Mouse (Mus musculus) forebrain, postnatal 0 days (tissue): Measurements from ENCODE around the gene St3gal3. TPM values are rescaled to one million over a fixed set of nuclear protein-coding genes. Genes with fewer than 3 reads are reported as not detected.

Experiments used
- ATAC-seq: fragments of 200-750 bp; cut with Nextera tagmentation; 2 replicates; pipeline ENCODE4 v1.8.0; 2017; ENCODE audit warnings: mild to moderate bottlenecking, moderate library complexity
- DNase-seq: peaks from one replicate; pipeline ENCODE4 v3.0.0-alpha.2; 2015
- H3K27ac ChIP-seq: fragments of 300-500 bp; sonication (generic); 2 replicates; pipeline ENCODE4 v1.5.1; 2014; ENCODE audit warnings: low read depth, mild to moderate bottlenecking, antibody characterized with exemption, low read length, moderate library complexity, mixed read lengths
- H3K27me3 ChIP-seq: fragments of 300-500 bp; sonication (generic); 2 replicates; pipeline ENCODE4 v1.6.1; 2014; ENCODE audit warnings: mild to moderate bottlenecking, low read length, mixed read lengths; ENCODE audit not compliant: insufficient read depth
- H3K36me3 ChIP-seq: fragments of 300-500 bp; sonication (generic); 2 replicates; pipeline ENCODE4 v1.6.1; 2014; ENCODE audit warnings: mild to moderate bottlenecking, moderate library complexity; ENCODE audit not compliant: insufficient read depth
- H3K4me1 ChIP-seq: fragments of 300-500 bp; sonication (generic); 2 replicates; pipeline ENCODE4 v1.6.1; 2014; ENCODE audit warnings: antibody characterized with exemption; ENCODE audit not compliant: insufficient read depth
- H3K4me2 ChIP-seq: fragments of 300-500 bp; sonication (generic); 2 replicates; pipeline ENCODE4 v1.6.1; 2014; ENCODE audit warnings: low read depth, mild to moderate bottlenecking, moderate library complexity
- H3K4me3 ChIP-seq: fragments of 300-500 bp; sonication (generic); 2 replicates; pipeline ENCODE4 v1.5.1; 2014; ENCODE audit warnings: low read depth, low read length, mixed read lengths
- H3K9ac ChIP-seq: fragments of 300-500 bp; sonication (generic); 2 replicates; pipeline ENCODE4 v1.6.1; 2014; ENCODE audit warnings: mild to moderate bottlenecking
- H3K9me3 ChIP-seq: fragments of 300-500 bp; sonication (generic); 2 replicates; pipeline ENCODE4 v1.6.1; 2016; ENCODE audit warnings: low read length
- CTCF ChIP-seq: sonication (generic); IDR thresholded peaks from 2 replicates; pipeline ENCODE4 v1.5.1; 2016; ENCODE audit warnings: antibody characterized with exemption, control low read depth, low read depth
- WGBS: fragments of 180-500 bp; shearing (Covaris S2); extraction: QIAGEN DNeasy Blood & Tissue Kit; methylation state at CpG from one replicate; pipeline ENCODE4 v1.1.7; 2014; 5-methylcytosine and 5-hydroxymethylcytosine counted together
- polyA plus RNA-seq: library from polyadenylated mRNA; unstranded; fragments of >200 nt; fragmentation: Nextera tagmentation; extraction: Ambion mirVana; gene quantifications from 2 replicates; pipeline ENCODE4 v1.2.1, GENCODE M21; 2015
- total RNA-seq: library from RNA; depleted of rRNA; stranded (reverse); fragments of >200 nt; gene quantifications from 2 replicates; pipeline ENCODE4 v1.2.3, GENCODE M21; 2014

The St3gal3 gene
- total and polyA plus RNA-seq, 2 experiments from 2014 or later = 11.2 to 36.1 TPM

DNA sequence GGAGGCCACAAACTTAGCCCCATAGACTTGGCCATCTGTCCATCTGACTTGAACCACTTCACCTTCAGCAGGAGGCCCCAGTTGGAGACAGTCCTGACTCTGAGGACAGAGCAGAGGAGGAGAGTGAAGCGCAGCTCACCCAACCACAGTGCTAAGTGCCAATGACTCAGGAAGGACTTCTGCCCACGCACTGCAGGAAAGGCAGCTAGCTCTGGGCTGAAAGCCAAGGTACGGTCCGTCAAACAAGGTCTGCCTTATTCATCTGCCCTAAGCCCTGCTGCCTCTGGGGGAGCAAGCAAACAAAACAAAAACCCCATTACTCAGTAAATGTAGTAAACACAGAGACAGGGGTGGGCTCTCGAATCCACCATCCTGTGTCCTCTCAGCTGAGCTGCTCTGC lies 4.2 kb upstream of the St3gal3 start:
- H3K36me3 ChIP-seq = peaks cover 72% of the 10 kb centered on the region
- peaks cover 3% of the 10 kb centered on the region; the same call in 1 of the 2 replicates for H3K4me1 ChIP-seq
- WGBS = 42% methylated on average over 5 of the region's 5 CpGs
- ATAC-seq (no peak), DNase-seq (peak; percentile 47)
- no peak overlapping the region for H3K4me2 ChIP-seq
- H3K9ac ChIP-seq = no peak overlapping the region
- no peak overlapping the region for H3K27ac ChIP-seq
- TF ChIP-seq CTCF = no peak
- no peaks in the 10 kb centered on the region for H3K9me3 ChIP-seq
- H3K27me3 ChIP-seq = no peaks in the 10 kb centered on the region
- H3K4me3 ChIP-seq = no peak overlapping the region

- no peak for ATAC-seq
- TF ChIP-seq CTCF = no peak
- Histone ChIP-seq H3K4me2 (no peak overlapping the region), H3K4me3 (no peak overlapping the region), H3K9ac (no peak overlapping the region), H3K27ac (no peak overlapping the region), H3K9me3 (no peaks in the 10 kb centered on the region), H3K27me3 (no peaks in the 10 kb centered on the region), H3K4me1 (peaks cover 7% of the 10 kb centered on the region), H3K36me3 (peaks cover 61% of the 10 kb centered on the region)
- no peak for DNase-seq
- 83% methylated on average over 16 of the region's 16 CpGs for WGBS
These were observed 3.1 kb upstream of the St3gal3 start for GRCm38 (mm10) chr4:118137857-118138256.

GRCm38 (mm10) chr4:118137311-118137710 lies 2.6 kb upstream of the St3gal3 start:
- Histone ChIP-seq H3K9ac (no peak overlapping the region), H3K27ac (no peak overlapping the region), H3K4me3 (no peak overlapping the region), H3K4me2 (no peak overlapping the region), H3K4me1 (peaks cover 7% of the 10 kb centered on the region), H3K36me3 (peaks cover 56% of the 10 kb centered on the region), H3K27me3 (no peaks in the 10 kb centered on the region), H3K9me3 (no peaks in the 10 kb centered on the region)
- ATAC-seq (no peak), DNase-seq (no peak)
- TF ChIP-seq CTCF = no peak
- 78% methylated on average over 10 of the region's 10 CpGs for WGBS

DNA sequence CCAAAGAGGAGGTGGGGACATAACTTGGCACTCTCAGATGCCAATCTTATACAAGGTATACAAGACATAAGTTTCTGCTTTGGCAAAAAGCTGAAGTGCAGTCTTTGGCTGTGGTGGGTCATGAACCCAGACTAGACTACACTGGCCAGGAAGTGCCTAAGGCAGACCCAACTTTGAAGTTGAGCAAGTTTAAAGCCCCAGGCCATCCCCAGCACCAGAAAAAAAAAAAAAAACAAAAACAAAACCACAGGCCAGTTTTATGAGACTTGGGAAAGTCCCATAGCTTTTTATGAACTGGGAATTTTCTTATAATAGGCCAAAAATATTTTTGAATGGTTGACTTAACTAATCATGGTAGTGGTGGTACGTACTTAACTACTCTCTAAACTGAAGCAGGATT lies 700 bp upstream of the St3gal3 start:
- peak overlapping the region; percentile 81 for H3K4me2 ChIP-seq
- H3K9ac ChIP-seq = peak overlapping the region; percentile 67
- H3K36me3 ChIP-seq = peaks cover 37% of the 10 kb centered on the region
- H3K9me3 ChIP-seq = no peaks in the 10 kb centered on the region
- H3K27me3 ChIP-seq = no peaks in the 10 kb centered on the region
- H3K27ac ChIP-seq = no peak overlapping the region
- H3K4me3 ChIP-seq = peak overlapping the region; percentile 99
- WGBS = 91% methylated on average over 1 of the region's 1 CpGs
- peaks cover 7% of the 10 kb centered on the region for H3K4me1 ChIP-seq
- ATAC-seq (no peak), DNase-seq (no peak)
- TF ChIP-seq CTCF = no peak

DNA sequence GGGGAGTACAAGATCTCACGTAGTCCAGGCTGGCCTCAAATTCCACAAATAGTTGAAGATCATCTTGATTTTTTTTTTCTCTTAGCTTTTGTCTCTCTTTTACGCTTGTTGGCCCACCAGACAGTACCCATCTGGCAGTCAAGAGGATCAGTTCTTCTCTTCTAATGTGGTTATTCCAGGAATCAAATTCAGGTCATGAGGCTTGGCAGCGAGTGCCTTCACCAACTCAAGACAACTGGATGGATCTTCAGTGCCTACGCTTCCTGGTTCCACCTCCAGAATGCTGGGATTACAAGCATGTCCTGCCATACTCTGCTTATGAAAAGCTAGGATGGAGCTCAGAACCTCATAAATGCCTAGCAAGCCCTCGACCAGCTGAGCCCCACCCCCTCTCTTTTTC lies 3.4 kb downstream of the St3gal3 start:
- Histone ChIP-seq H3K9me3 (no peaks in the 10 kb centered on the region), H3K27ac (no peak overlapping the region), H3K9ac (no peak overlapping the region), H3K4me2 (no peak overlapping the region), H3K4me1 (peaks cover 7% of the 10 kb centered on the region), H3K36me3 (peaks cover 2% of the 10 kb centered on the region), H3K4me3 (no peak overlapping the region), H3K27me3 (no peaks in the 10 kb centered on the region)
- no peak for DNase-seq
- 90% methylated on average over 5 of the region's 5 CpGs for WGBS
- no peak for TF ChIP-seq CTCF
- no peak for ATAC-seq

DNA sequence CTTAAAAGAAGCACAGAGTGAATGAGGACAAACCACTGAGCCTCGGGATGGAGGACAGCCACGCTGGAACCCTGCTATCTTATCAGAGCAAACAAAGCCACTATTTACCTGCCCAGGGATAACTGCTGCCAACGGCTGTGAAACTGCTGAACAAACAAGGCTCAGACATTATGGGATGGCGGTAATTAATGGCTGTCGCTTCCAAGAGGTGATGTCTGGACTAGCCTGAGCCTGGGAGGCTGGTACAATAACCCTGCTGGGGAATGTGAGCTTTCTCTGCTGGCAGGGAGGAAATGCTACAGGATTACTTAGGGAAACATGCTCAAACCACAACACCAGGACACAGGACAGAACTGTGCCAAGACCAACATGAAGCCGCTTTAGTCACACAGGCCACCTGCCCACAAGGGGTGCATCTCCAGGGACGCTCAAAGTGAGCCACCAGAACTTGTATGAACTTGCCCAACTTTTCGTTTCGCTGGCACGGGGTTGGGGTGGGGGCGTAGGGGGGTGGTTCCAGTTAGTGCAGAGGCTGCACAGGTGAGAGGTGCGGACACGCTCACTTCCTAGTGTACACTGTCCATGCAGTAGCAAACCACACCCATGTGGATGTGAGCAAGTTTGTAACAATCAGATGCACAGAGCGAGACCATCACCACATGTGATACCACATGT lies 11.5 kb downstream of the St3gal3 start:
- no peak for DNase-seq
- Histone ChIP-seq H3K4me2 (no peak overlapping the region), H3K9ac (no peak overlapping the region), H3K27me3 (no peaks in the 10 kb centered on the region), H3K36me3 (no peaks in the 10 kb centered on the region), H3K4me3 (no peak overlapping the region), H3K4me1 (no peaks in the 10 kb centered on the region), H3K27ac (no peak overlapping the region), H3K9me3 (no peaks in the 10 kb centered on the region)
- 83% methylated on average over 14 of the region's 14 CpGs for WGBS
- ATAC-seq = no peak
- TF ChIP-seq CTCF = no peak

DNA sequence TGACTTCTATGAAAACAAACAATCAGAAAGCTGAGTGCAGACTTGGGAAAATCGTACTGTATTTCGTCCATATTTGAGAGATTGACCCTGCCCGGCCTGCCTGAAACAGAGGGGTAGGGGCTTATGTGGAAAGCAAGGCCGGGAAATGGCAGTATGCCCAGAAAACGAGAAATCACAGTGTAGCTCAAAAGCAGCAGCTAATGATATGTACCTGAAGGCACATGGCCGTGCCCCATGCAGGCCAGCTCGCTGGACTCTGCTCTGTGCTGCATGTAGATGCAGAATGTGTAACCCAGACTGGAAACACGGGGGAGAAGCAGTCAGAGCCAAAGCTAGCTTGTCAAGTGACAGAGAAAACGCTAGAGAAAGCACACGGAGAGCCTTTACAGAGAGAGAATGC lies 12.6 kb downstream of the St3gal3 start:
- no peak for TF ChIP-seq CTCF
- Histone ChIP-seq H3K4me3 (no peak overlapping the region), H3K9ac (no peak overlapping the region), H3K27ac (0 out of 2 replicates have a peak overlapping the region, but pooled peaks have one; percentile 35), H3K9me3 (no peaks in the 10 kb centered on the region), H3K4me2 (no peak overlapping the region), H3K4me1 (no peaks in the 10 kb centered on the region), H3K27me3 (no peaks in the 10 kb centered on the region), H3K36me3 (no peaks in the 10 kb centered on the region)
- no peak for ATAC-seq
- no peak for DNase-seq
- 54% methylated on average over 10 of the region's 10 CpGs for WGBS
